9 mouse cellular contexts compared by ENCODE assay signal in genomic region chr3:51339734-51340551, GRCm38 (mm10). TPM values are rescaled to one million over a fixed set of nuclear protein-coding genes. Genes with fewer than 3 reads are reported as not detected.
DNase-seq lines count a peak whose midpoint lies in the region; ATAC-seq lines count a peak whose summit lies in the region.
"Had no signal": no experiment of that assay in that cellular context is flagged by ENCODE, and none has a peak within 500 bp of the region (broad histone marks: within the 10 kb centered on the region; RNA-seq: fewer than 3 reads in every experiment).

No protein-coding gene starts in this region.

- peak; percentile 77 for DNase-seq in cerebellum, adult 11-12 months
- no peak for DNase-seq in cerebellum, adult 11 months
- peak; percentile 78 for DNase-seq in adrenal gland, postnatal 14 days
- peak; percentile 46 for DNase-seq in forebrain, embryonic 10.5 days (ENCODE audit: extremely low spot score, low spot score)
- DNase-seq in limb, embryonic 10.5 days (ENCODE audit: low spot score) = peak; percentile 72
- DNase-seq in mesoderm, embryonic 11.5 days (ENCODE audit: low read depth, low spot score) = peak; percentile 44
- peak; percentile 64 to 85 for DNase-seq in spleen, postnatal 4 days (ENCODE audit: low spot score in 2 of 2)

- under 1% methylated on average over 111 of the region's 113 CpGs for WGBS in forebrain, embryonic 10.5 days
- under 1% methylated on average over 70 of the region's 113 CpGs for WGBS in hindbrain, embryonic 15.5 days
- WGBS in limb, embryonic 10.5 days = under 1% methylated on average over 104 of the region's 113 CpGs

- peaks cover 19% of the 10 kb centered on the region for H3K4me1 ChIP-seq in forebrain, embryonic 10.5 days
- H3K4me1 ChIP-seq in hindbrain, embryonic 15.5 days (replicated peaks) = peaks cover 24% of the 10 kb centered on the region
- peaks cover 13% of the 10 kb centered on the region; the same call in 1 of the 2 replicates for H3K4me1 ChIP-seq in limb, embryonic 10.5 days

- ATAC-seq in hindbrain, embryonic 15.5 days (ENCODE audit: low FRiP score, low read depth) = no peak; the same call in 1 of the 2 replicates

- H3K4me2 ChIP-seq in hindbrain, embryonic 15.5 days = peak overlapping the region; percentile 87

- H3K9ac ChIP-seq in hindbrain, embryonic 15.5 days = peak overlapping the region; percentile 82

- no peaks in the 10 kb centered on the region; the same call in 1 of the 2 replicates for H3K9me3 ChIP-seq in forebrain, embryonic 10.5 days
- no peaks in the 10 kb centered on the region for H3K9me3 ChIP-seq in hindbrain, embryonic 15.5 days
- H3K9me3 ChIP-seq in limb, embryonic 10.5 days (replicated peaks) = 0 out of 2 replicates have a peak, but pooled peaks cover 2% of the 10 kb centered on the region

- peak overlapping the region; percentile 99 for H3K27ac ChIP-seq in forebrain, embryonic 10.5 days
- peak overlapping the region; percentile 98 for H3K27ac ChIP-seq in hindbrain, embryonic 15.5 days (replicated peaks)
- H3K27ac ChIP-seq in limb, embryonic 10.5 days = peak overlapping the region; percentile 99

- H3K4me3 ChIP-seq in forebrain, embryonic 10.5 days = peak overlapping the region; percentile 97
- H3K4me3 ChIP-seq in hindbrain, embryonic 15.5 days = peak overlapping the region; percentile 74
- peak overlapping the region; percentile 84 for H3K4me3 ChIP-seq in limb, embryonic 10.5 days

- H3K36me3 ChIP-seq in forebrain, embryonic 10.5 days (replicated peaks) = no peaks in the 10 kb centered on the region
- no peaks in the 10 kb centered on the region for H3K36me3 ChIP-seq in hindbrain, embryonic 15.5 days
- no peaks in the 10 kb centered on the region for H3K36me3 ChIP-seq in limb, embryonic 10.5 days

- H3K27me3 ChIP-seq in forebrain, embryonic 10.5 days (ENCODE audit: poor library complexity, severe bottlenecking) = no peaks in the 10 kb centered on the region
- H3K27me3 ChIP-seq in hindbrain, embryonic 15.5 days = no peaks in the 10 kb centered on the region
- no peaks in the 10 kb centered on the region for H3K27me3 ChIP-seq in limb, embryonic 10.5 days (ENCODE audit: low read depth, poor library complexity, severe bottlenecking)

RNA-seq across cellular contexts. Expression of gene Elf2, which starts 0.5 kb away (rescaled TPM):
- 87.8 and 88.4 TPM in 2 replicates for total RNA-seq in adrenal gland, postnatal 14 days (2021)
- polyA plus RNA-seq in forebrain, embryonic 10.5 days (2016; fragmentation: Nextera tagmentation; extraction: Ambion mirVana) = 41.6 and 44.2 TPM in 2 replicates
- 34.2 and 35.7 TPM in 2 replicates for polyA plus RNA-seq in hindbrain, embryonic 15.5 days (2015; fragmentation: Nextera tagmentation; extraction: Ambion mirVana)
- polyA plus RNA-seq in limb, embryonic 10.5 days (2016; fragmentation: Nextera tagmentation; extraction: Ambion mirVana) = 39.8 and 44.3 TPM in 2 replicates

RNA-seq across cellular contexts. Expression of gene Mgarp, which starts 56.6 kb away (rescaled TPM):
- total RNA-seq in adrenal gland, postnatal 14 days (2021) = 308 and 324 TPM in 2 replicates
- polyA plus RNA-seq in forebrain, embryonic 10.5 days (2016; fragmentation: Nextera tagmentation; extraction: Ambion mirVana) = 8.4 and 12.8 TPM in 2 replicates
- 2.0 and 2.5 TPM in 2 replicates for polyA plus RNA-seq in hindbrain, embryonic 15.5 days (2015; fragmentation: Nextera tagmentation; extraction: Ambion mirVana)
- polyA plus RNA-seq in limb, embryonic 10.5 days (2016; fragmentation: Nextera tagmentation; extraction: Ambion mirVana) = 3.8 and 4.9 TPM in 2 replicates
- total RNA-seq: left cerebral cortex, postnatal 14 days had no signal
